12 mouse cellular contexts compared by ENCODE assay signal in genomic region chr17:13958129-13958528, GRCm38 (mm10). TPM values are rescaled to one million over a fixed set of nuclear protein-coding genes. Genes with fewer than 3 reads are reported as not detected.
"Had no signal": no experiment of that assay in that cellular context is flagged by ENCODE, and none has a peak within 500 bp of the region (broad histone marks: within the 10 kb centered on the region; RNA-seq: fewer than 3 reads in every experiment).

No protein-coding gene starts in this region.

RNA-seq across cellular contexts. Expression of gene Gm7168, which starts 10.0 kb away (rescaled TPM):
- polyA plus RNA-seq: neural tube, embryonic 13.5 days; neural tube, embryonic 14.5 days; neural tube, embryonic 15.5 days; spleen, adult 2 months; stomach, embryonic 14.5 days; stomach, embryonic 15.5 days; stomach, embryonic 16.5 days; stomach, postnatal 0 days; thymus, adult 2 months; thymus, postnatal 0 days; urinary bladder, adult 2 months had no signal

RNA-seq across cellular contexts. Expression of gene Gm7356, which starts 45.4 kb away (rescaled TPM):
- polyA plus RNA-seq: neural tube, embryonic 13.5 days; neural tube, embryonic 14.5 days; neural tube, embryonic 15.5 days; small intestine, adult 2 months; spleen, adult 2 months; stomach, embryonic 14.5 days; stomach, embryonic 15.5 days; stomach, embryonic 16.5 days; stomach, postnatal 0 days; thymus, adult 2 months; thymus, postnatal 0 days; urinary bladder, adult 2 months had no signal
